Mouse (Mus musculus) right cerebral cortex, postnatal 4 days (tissue): ENCODE measurements at regions not wholly inside any gene's neighbourhood (a gene's known extent, or its start where the extent isn't known, plus 50 kb on each side); places are given as distances from the start of the nearest gene placed in this dataset.

Experiments used
- DNase-seq: peaks from one replicate; pipeline ENCODE4 v3.0.0-alpha.2; 2022

DNA sequence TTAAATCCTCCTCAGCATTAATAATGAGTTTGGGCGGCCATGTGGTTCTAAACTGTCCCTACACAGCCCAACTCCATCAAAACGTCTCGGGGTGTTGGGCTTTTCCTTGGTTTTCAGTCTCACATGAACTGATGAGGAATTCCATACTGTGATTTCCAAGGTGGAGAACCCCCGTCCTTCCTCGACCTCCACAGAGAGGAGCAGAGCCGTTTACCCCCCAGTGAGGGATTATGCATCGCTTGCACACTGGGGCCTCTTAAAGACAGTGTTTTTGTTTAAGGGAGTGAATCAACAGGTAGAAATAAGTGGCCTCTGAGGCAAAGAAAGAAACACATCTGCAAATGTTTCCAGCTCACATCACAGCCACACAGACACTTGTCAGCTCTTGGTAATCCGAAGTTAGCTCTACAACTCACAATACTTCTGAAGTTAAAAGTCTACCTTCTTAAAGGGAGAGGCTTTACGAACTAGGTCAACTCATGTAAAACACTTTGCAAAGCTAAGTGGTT lies 82.0 kb upstream of the Pitrm1 start:
- DNase-seq, result no peak

DNA sequence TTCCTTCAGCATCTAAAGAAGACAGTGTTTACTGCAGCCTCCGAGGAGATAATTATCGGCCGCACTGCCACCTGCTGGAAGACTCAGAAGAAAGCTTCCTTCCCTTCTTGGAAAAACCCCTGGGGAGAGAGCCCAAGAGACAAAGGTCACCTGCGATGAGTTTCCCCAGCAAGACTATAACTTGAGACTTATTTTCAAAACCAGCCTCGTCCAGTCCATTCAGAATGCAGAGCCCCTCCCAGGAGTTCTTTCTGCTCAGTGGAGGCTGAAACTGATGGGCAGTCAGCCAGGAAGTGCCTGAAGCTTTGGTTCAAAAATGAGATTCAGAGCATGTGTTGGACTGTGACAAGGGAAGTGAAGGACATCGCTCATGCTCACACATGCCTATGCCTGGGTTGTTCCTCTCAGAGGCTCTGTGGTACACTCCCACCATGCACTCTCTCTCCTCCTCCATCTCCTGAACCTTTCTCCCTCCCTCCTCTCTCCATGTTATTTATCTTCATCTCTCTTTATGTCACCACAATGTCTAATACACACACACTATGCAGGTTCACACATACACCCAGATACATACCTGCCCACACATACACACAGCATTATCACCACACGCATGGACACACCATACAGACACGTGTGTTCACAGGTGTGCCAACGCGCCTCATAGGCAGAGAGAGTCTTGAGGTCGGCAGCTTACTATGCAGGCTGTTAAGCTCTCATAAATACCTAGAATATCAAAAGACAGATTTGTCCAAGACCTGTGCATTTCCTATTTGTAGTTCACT lies 78.3 kb upstream of the Pitrm1 start:
- DNase-seq, result peak; percentile 76

DNA sequence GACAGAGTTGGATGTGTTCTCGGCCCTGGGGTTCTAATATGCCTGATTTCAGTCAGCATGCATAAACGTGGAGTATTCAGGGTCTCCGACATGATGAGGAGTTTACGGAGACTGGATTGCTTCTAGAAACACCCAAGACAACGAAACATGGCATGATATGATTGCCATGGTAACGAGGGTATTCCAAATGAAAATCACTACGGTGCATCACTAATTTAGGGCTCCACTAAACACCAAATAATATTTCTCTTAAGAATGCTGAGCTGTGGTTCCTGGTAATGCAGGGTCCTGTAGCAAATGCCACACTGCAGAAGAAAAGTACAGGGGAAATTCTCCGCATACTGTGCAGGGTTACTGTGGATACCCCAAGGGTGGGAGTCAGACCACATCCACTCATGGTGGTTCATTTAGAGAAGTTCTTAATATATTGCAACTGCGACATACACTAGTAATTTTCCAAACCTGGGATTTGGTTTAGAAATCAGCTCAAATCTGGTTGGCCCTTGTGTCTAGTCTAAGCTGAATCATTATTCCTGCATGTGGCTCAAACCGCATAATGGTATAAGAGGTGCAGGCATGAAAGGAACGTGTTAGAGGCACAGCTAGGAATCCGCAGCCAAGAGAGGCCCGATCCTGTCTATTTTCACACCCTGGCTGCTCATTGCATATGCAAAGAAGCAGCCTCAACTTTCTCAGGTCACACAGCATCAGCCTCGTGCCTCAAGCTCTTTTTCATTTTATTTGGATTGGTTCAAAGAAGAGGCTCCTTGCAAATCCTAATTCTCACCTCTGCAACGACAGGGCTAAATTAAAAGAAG lies 77.5 kb upstream of the Pitrm1 start:
- DNase-seq, result peak; percentile 10

DNA sequence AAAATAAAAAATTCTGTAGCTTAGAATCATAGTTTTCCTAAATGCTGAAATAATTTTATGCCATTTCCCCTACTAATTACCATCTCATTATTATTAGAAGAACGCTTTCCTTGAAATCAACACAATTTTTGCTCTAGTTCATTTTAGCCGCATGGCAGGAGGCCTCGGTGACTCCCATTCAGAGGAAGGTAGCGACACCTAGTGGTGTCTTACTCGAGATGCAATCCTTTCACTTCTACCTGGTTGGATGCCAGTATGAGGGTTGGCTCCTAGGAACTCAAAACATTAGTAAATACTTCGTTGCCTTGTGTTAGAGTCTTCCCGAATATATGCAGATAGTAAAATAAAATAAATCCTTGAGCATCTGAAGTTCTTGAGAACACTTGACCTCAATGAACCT lies 76.3 kb upstream of the Pitrm1 start:
- peak; percentile 56 for DNase-seq

DNA sequence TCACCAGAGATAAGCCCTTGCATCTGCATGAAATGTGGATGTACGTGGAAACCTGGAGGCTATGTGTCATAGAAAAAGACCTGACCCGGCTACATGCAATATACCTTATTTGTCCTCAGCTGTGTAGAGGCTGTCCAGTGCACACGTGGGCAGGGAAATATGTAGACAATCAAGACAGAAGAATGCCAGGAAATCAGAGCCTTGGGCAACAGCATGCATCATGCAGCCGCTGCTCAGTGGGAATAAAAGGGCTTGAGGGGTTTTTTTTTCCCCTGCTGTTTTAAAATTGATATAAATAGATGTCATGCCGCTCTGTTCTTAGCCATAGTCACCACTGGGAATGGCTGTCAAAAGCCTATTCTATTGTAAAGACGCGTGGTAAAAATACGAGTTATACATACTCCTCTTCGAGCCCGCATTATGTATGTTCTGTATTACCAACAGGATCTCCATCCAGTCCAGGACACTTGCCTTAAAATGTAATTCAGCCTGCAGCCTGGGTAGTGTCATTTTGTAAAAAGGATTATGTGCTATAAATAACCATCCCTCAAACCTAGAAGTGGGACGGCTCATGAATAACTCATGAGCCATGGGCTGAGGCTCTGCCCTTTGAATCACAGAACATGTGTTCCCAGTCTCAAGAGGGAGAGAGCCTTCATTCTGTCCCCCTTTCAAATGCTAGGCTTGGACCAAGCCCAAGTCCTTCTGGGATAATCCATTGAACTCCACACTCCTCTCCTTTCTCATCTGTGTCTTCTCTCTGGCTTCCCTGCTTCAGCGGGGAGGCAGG lies 74.4 kb upstream of the Pitrm1 start:
- peak; percentile 25 for DNase-seq

DNA sequence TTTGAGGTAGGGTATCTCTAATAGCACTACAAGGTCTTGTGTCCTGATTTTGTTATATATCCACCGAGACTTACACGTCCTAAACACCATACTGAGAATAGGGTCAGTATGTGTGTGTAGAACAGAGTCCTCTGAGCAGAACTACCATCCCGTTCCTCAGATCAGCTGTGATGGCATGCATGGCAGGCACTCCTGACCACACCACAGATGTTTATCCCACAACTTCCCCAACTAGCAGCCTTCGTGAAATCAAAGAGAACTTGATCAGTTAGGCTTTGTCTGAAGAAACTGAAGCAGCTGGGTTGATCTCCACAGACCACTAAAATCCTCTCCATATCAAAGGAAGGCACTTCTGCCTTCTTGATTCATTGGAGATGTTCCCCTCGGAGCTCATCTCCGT lies 68.3 kb upstream of the Pitrm1 start:
- no peak for DNase-seq

DNA sequence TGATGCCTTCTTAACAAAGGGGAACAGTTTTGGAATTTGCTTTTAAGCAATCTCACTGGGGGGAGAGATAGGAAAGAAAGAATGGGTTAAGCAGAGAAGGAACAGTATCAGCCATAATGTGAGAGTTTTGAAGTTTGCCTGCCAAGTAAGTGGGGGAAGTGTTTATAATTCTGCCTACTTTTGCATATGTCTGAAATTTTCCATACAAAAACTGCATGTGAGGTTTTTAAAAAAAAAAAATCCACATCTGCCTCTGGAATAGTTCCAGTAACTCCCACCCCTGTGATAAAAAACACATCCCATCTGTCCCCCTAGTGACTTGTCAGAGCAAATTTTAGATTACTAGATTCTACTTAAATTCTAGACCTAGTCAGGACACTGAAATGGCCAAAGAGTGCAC lies 63.5 kb upstream of the Pitrm1 start:
- DNase-seq, result no peak

DNA sequence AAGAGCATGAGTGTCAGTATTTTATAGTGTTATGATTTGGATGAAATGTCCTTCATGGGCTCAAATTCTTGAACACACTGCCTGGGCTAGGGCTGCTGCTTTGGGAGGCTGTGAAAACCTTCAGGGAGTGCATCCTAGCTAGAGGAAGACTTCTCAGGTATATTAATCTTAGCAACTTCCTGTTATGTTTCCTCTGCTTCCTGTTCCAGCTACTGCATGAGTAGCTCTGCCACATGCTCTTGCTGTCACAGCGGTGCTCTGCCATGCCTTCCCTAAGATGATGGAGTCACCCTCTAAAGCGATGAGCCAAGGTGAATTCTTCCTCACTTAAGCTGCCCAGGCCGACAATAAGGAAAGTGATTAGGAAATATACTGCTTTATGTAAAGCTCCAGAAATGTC lies 60.1 kb upstream of the Pitrm1 start:
- DNase-seq, result no peak

DNA sequence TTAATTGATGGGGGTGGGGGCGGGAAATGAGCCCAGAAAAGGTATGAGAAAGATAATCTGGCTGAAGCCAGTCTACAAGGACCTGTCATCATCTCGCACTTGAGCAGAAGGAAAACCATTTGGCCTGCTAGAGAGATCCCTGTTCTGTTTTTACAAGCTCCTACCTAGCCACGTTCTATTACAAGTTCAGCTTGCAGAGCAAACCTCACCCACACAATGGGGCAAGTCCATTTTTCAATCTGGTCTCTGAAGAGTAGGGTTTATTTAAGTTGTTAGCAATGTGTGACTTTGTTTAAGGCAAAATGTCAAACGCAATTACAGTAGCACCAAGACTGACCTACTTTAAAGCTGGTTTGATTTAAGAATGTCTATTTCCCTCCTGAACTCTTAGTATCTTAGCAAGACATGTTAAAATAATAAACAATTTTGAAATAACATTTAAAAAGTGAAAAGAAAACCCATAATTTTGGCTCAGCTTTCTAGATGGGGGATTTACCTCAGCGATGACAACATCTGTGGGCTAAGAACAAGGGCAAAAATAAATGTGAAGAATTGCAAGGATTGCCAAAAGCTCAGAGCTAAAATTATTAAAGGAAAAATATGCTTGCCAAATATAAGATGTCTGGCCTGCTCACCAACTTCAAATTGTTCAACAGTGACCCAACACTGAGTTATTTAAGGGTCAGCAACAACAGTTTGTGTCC lies 54.9 kb upstream of the Pitrm1 start:
- DNase-seq, result no peak
